Comparison of ENCODE assay signal across 8 mouse cellular contexts in the genomic region with DNA sequence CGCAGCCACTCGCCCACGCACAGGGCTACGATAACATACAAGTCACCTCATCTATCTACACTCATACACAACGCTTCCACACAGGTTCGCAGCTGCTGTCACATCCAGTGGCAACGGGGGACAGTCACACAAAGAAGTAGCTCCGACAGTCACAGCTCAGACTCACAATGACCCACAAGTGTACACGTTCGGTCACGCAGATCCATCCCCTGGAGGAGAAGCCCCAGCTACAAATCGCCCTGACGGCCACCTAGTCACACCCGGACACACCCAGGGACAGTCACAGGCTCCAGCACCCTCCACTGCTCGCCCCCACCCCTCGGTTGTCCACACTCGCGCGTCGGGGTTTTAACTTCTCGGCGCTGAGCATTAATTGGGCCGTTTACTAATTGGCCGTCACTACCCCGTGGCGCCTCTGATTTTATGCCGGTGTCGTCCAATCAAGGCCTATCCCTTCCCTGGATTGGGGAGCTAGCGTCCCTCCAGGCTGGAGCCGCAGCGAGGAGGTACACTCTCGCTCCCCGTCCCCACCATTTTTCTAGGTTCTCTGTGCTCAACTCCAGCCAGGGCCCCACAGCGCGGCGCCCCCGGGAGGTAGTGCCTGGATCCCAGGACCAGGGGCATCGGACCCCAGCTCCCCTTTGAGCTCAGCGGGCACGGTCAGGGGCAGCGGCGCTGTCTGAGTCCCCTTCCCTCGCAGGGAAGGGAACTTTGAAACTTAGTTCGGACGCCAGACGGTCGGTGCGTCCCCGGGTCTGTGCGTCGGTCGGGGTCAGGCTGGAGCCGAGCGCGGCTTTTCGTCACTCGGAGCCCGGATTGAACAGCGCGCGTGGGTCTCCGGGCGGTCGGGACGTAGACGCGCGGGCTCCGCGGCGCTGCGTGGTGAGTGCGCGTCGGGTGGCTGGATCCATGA. TPM values are rescaled to one million over a fixed set of nuclear protein-coding genes. Genes with fewer than 3 reads are reported as not detected.
A peak's percentile ranks its signal among the peaks of the same experiment; 100 is the strongest.
DNase-seq lines count a peak whose midpoint lies in the region; ATAC-seq and TF ChIP-seq lines count a peak whose summit lies in the region.

No protein-coding gene starts in this region.

- H3K4me1 ChIP-seq in lung, adult 2 months (ENCODE audit: control insufficient read depth, insufficient read depth, low read length), result peaks cover 8% of the 10 kb centered on the region; the same call in 1 of the 2 replicates
- H3K4me1 ChIP-seq in brown adipose tissue, adult 24 weeks (ENCODE audit: control insufficient read depth, insufficient read depth, insufficient read length, low read length), result no peaks in the 10 kb centered on the region
- H3K4me1 ChIP-seq in heart, embryonic 12.5 days (replicated peaks), result peaks cover 29% of the 10 kb centered on the region
- H3K4me1 ChIP-seq in limb, embryonic 15.5 days, result peaks cover 35% of the 10 kb centered on the region
- peaks cover 21% of the 10 kb centered on the region for H3K4me1 ChIP-seq in neural tube, embryonic 11.5 days (ENCODE audit: control insufficient read depth, insufficient read depth, low read length)

- H3K9me3 ChIP-seq in heart, embryonic 12.5 days (replicated peaks), result no peaks in the 10 kb centered on the region
- H3K9me3 ChIP-seq in limb, embryonic 15.5 days, result peaks cover 7% of the 10 kb centered on the region
- no peaks in the 10 kb centered on the region for H3K9me3 ChIP-seq in neural tube, embryonic 11.5 days (ENCODE audit: control insufficient read depth, low read length)

- no peak overlapping the region for H3K27ac ChIP-seq in brown adipose tissue, adult 24 weeks (replicated peaks; ENCODE audit: low read depth, low read length)
- H3K27ac ChIP-seq in heart, embryonic 12.5 days (ENCODE audit: poor library complexity, severe bottlenecking), result no peak overlapping the region
- H3K27ac ChIP-seq in limb, embryonic 15.5 days, result no peak overlapping the region
- peak overlapping the region; percentile 31; the same call in 1 of the 2 replicates for H3K27ac ChIP-seq in neural tube, embryonic 11.5 days (ENCODE audit: low read depth, low read length)

- TF ChIP-seq CTCF in lung, adult 2 months (IDR thresholded peaks at IDR 0.05; ENCODE audit: insufficient read depth, low read length), result no peak

- TF ChIP-seq POLR2A in lung, adult 2 months (IDR thresholded peaks at IDR 0.05; ENCODE audit: borderline replicate concordance, extremely low read depth, low read depth, low read length), result no peak

- ATAC-seq in heart, embryonic 12.5 days (ENCODE audit: insufficient number of reproducible peaks, low FRiP score), result no peak; the same call in 1 of the 2 replicates
- no peak for ATAC-seq in limb, embryonic 15.5 days (ENCODE audit: insufficient number of reproducible peaks, low FRiP score, low TSS enrichment, low read depth)
- ATAC-seq in neural tube, embryonic 11.5 days (ENCODE audit: insufficient read depth, low FRiP score, low TSS enrichment), result 0 out of 2 replicates have a peak, but pooled peaks have one; percentile 18

- H3K36me3 ChIP-seq in heart, embryonic 12.5 days, result no peaks in the 10 kb centered on the region
- H3K36me3 ChIP-seq in limb, embryonic 15.5 days, result no peaks in the 10 kb centered on the region
- no peaks in the 10 kb centered on the region for H3K36me3 ChIP-seq in neural tube, embryonic 11.5 days (ENCODE audit: control insufficient read depth, insufficient read depth, low read length)

- WGBS in lung, adult 2 months, result 1% methylated on average over 75 of the region's 75 CpGs
- WGBS in heart, embryonic 12.5 days, result 2% methylated on average over 75 of the region's 75 CpGs
- under 1% methylated on average over 75 of the region's 75 CpGs for WGBS in limb, embryonic 15.5 days
- WGBS in neural tube, embryonic 11.5 days, result 1% methylated on average over 75 of the region's 75 CpGs

- peak overlapping the region; percentile 69 for H3K9ac ChIP-seq in heart, embryonic 12.5 days
- H3K9ac ChIP-seq in limb, embryonic 15.5 days, result peak overlapping the region; percentile 40
- H3K9ac ChIP-seq in neural tube, embryonic 11.5 days (ENCODE audit: low read length), result peak overlapping the region; percentile 69

- H3K27me3 ChIP-seq in heart, embryonic 12.5 days (replicated peaks), result peaks cover 32% of the 10 kb centered on the region
- H3K27me3 ChIP-seq in limb, embryonic 15.5 days, result peaks cover 49% of the 10 kb centered on the region
- H3K27me3 ChIP-seq in neural tube, embryonic 11.5 days (ENCODE audit: control insufficient read depth, insufficient read depth, low read length), result peaks cover 26% of the 10 kb centered on the region

- DNase-seq in lung, adult 2 months, result peak; percentile 27
- DNase-seq in lung, postnatal 25 days (ENCODE audit: low spot score), result no peak
- DNase-seq in neural tube, embryonic 11.5 days (ENCODE audit: low spot score), result peak; percentile 58
- DNase-seq in layer of hippocampus, adult 9-10 months (ENCODE audit: low spot score), result no peak
- no peak for DNase-seq in cerebellum, adult 11 months

- peak overlapping the region; percentile 87 for H3K4me3 ChIP-seq in lung, adult 2 months (replicated peaks; ENCODE audit: extremely low read depth, low read depth, low read length)
- peak overlapping the region; percentile 45 for H3K4me3 ChIP-seq in brown adipose tissue, adult 24 weeks (ENCODE audit: insufficient read depth, low read depth, low read length)
- H3K4me3 ChIP-seq in heart, embryonic 12.5 days, result peak overlapping the region; percentile 60
- peak overlapping the region; percentile 52 for H3K4me3 ChIP-seq in limb, embryonic 15.5 days
- H3K4me3 ChIP-seq in neural tube, embryonic 11.5 days (ENCODE audit: low read depth, low read length), result peak overlapping the region; percentile 61

- peak overlapping the region; percentile 95 for H3K4me2 ChIP-seq in heart, embryonic 12.5 days
- H3K4me2 ChIP-seq in limb, embryonic 15.5 days, result peak overlapping the region; percentile 93
- H3K4me2 ChIP-seq in neural tube, embryonic 11.5 days (ENCODE audit: low read depth), result peak overlapping the region; percentile 86

RNA-seq across cellular contexts. Expression of gene Tox2, which starts 1.0 kb away (rescaled TPM):
- polyA plus RNA-seq in lung, adult 2 months (2012; rRNA removed), result 34.2 and 58.0 TPM in 2 replicates
- 0.48 TPM in 1 of 2 replicates, not detected in the other for polyA plus RNA-seq in brown adipose tissue, adult 24 weeks (2012; ENCODE audit: insufficient read depth, insufficient read length, missing spikeins)
- 2.4 and 3.0 TPM in 2 replicates for polyA plus RNA-seq in heart, embryonic 12.5 days (2016; fragmentation: Nextera tagmentation; extraction: Ambion mirVana)
- 4.4 and 5.2 TPM in 2 replicates for polyA plus RNA-seq in limb, embryonic 15.5 days (2015; fragmentation: Nextera tagmentation; extraction: Ambion mirVana)
- polyA plus RNA-seq in neural tube, embryonic 11.5 days (2014; fragmentation: Nextera tagmentation; extraction: Ambion mirVana), result 18.0 and 20.3 TPM in 2 replicates

Comparison
In these comparisons a context has a peak if more than half of its experiments do, and no peak if none do; other contexts are left out.
1. DNase-seq: peak in lung, adult 2 months (single experiment) and neural tube, embryonic 11.5 days (single experiment); none in lung, postnatal 25 days (single experiment), layer of hippocampus, adult 9-10 months (single experiment) and cerebellum, adult 11 months (single experiment).
2. Peak in every context shown above with its lines, with median percentiles within 50 percentile points of each other: H3K4me3 ChIP-seq, H3K4me2 ChIP-seq and H3K9ac ChIP-seq.